Mouse (Mus musculus): ENCODE data around the gene Tspan12. TPM values are rescaled to one million over a fixed set of nuclear protein-coding genes. Genes with fewer than 3 reads are reported as not detected.

The Tspan12 gene
- polyA plus RNA-seq, 1 experiment, result 11.8 TPM

DNA sequence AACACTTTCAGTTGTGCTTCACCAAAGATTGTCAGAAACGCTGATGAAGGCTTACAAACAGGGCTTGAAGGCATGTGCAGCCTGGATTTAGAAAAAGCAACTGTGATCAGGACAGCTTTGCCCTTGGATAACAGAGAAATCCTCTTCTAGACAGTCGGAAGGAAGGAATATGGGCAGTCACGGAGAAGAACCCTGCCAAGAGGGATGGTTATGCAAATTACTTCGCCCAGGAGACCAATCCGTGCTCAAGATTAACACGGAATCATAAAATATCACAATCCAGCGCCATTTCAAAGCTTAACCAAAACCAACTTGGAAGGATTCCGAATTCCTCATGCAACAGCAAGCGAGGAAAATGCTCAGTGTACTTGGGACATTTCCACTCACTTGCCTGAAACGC is 55.9 kb downstream of the Tspan12 start:
- peaks cover 17% of the 10 kb centered on the region for H3K36me3 ChIP-seq (ENCODE audit: control insufficient read depth, insufficient read depth)

DNA sequence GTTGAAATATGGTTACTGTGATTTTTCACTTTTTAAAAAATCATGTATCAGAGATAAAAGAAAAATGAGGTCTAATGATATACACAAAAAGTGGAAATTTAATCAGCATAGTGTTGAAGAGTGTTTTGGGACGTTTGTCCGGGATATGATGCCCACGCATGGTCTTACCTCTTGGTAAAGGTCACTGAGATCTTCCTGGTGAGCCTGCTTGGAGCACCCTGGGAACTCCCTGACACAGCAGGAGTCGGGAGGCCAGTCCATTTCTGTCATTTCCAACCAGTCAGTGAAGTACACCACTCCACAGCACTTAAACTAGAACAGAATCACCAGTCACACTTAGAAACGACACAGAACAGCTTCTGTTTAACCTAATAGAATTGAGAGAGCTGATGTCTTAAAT is 56.9 kb downstream of the Tspan12 start:
- peaks cover 17% of the 10 kb centered on the region for H3K36me3 ChIP-seq (ENCODE audit: control insufficient read depth, insufficient read depth)

More for the DNA sequence above, 55.9 kb downstream of the Tspan12 start:
- TF ChIP-seq MYOG (IDR thresholded peaks at IDR 0.05; ENCODE audit: control insufficient read depth in 1 of 3, insufficient read depth in 1 of 3, insufficient read length in 2 of 3, low read depth in 2 of 3), result no peak
- TF ChIP-seq MAX (IDR thresholded peaks at IDR 0.05; ENCODE audit: low read depth), result no peak
- no peak for TF ChIP-seq REST (IDR thresholded peaks at IDR 0.05; ENCODE audit: insufficient read depth, insufficient read length)
- no peak for TF ChIP-seq SRF (IDR thresholded peaks at IDR 0.05; ENCODE audit: control insufficient read depth, insufficient read length, low read depth)
- Histone ChIP-seq H3K4me3 (no peak overlapping the region), H3K4me2 (ENCODE audit: low read depth) (no peak overlapping the region), H3K79me2 (ENCODE audit: control insufficient read depth, insufficient read depth) (no peaks in the 10 kb centered on the region), H3ac (ENCODE audit: control insufficient read depth, insufficient read length) (no peak overlapping the region), H3K27me3 (ENCODE audit: control insufficient read depth, insufficient read depth, insufficient read length) (no peaks in the 10 kb centered on the region)

DNA sequence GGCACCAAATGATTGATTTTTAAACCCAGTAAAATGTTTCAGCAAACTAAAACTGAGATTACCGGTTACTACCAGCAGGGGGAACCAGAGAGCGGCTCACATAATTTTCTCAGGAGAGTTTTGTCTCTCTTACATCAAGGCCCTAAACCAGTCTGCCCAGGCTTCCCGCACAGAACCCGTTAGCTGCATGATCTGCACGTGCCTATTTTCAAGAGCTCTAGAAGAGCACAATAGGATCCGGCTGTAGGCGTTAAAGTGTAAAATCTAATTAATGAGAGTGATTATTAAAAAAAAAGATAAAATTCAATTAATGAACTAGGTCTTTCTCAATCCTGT is 57.3 kb downstream of the Tspan12 start:
- no peaks in the 10 kb centered on the region for H3K79me2 ChIP-seq (ENCODE audit: control insufficient read depth, insufficient read depth)
- H3K4me2 ChIP-seq (ENCODE audit: low read depth), result no peak overlapping the region
- peaks cover 17% of the 10 kb centered on the region for H3K36me3 ChIP-seq (ENCODE audit: control insufficient read depth, insufficient read depth)
- no peak overlapping the region for H3ac ChIP-seq (ENCODE audit: control insufficient read depth, insufficient read length)
- no peak overlapping the region for H3K4me3 ChIP-seq
- H3K27me3 ChIP-seq (ENCODE audit: control insufficient read depth, insufficient read depth, insufficient read length), result no peaks in the 10 kb centered on the region
- no peak for TF ChIP-seq SRF (IDR thresholded peaks at IDR 0.05; ENCODE audit: control insufficient read depth, insufficient read length, low read depth)
- no peak for TF ChIP-seq TCF12 (IDR thresholded peaks at IDR 0.05; ENCODE audit: insufficient read depth, poor library complexity, severe bottlenecking)
- no peak for TF ChIP-seq POLR2AphosphoS2 (IDR thresholded peaks at IDR 0.05; ENCODE audit: insufficient read length, low read depth)
- TF ChIP-seq TCF3 (IDR thresholded peaks at IDR 0.05; ENCODE audit: insufficient read length, low read depth), result no peak
- no peak for TF ChIP-seq CEBPB (IDR thresholded peaks at IDR 0.05; ENCODE audit: insufficient read depth, poor library complexity, severe bottlenecking)
- TF ChIP-seq MAX (IDR thresholded peaks at IDR 0.05; ENCODE audit: low read depth), result no peak
- no peak for TF ChIP-seq POLR2A (IDR thresholded peaks at IDR 0.05; ENCODE audit: insufficient read length, low read depth)
- no peak for TF ChIP-seq E2F4 (IDR thresholded peaks at IDR 0.05; ENCODE audit: insufficient read depth)
- TF ChIP-seq REST (IDR thresholded peaks at IDR 0.05; ENCODE audit: insufficient read depth, insufficient read length), result no peak
- no peak for TF ChIP-seq MYOD1 (IDR thresholded peaks at IDR 0.05; ENCODE audit: control insufficient read depth in 1 of 3, insufficient read length in 2 of 3, low read depth in 2 of 3)

More for the DNA sequence above, 56.9 kb downstream of the Tspan12 start:
- Histone ChIP-seq H3ac (ENCODE audit: control insufficient read depth, insufficient read length) (no peak overlapping the region), H3K27me3 (ENCODE audit: control insufficient read depth, insufficient read depth, insufficient read length) (no peaks in the 10 kb centered on the region), H3K4me3 (no peak overlapping the region), H3K4me2 (ENCODE audit: low read depth) (no peak overlapping the region), H3K79me2 (ENCODE audit: control insufficient read depth, insufficient read depth) (no peaks in the 10 kb centered on the region)
- TF ChIP-seq USF1 (IDR thresholded peaks at IDR 0.05; ENCODE audit: low read depth) (no peak), SRF (IDR thresholded peaks at IDR 0.05; ENCODE audit: control insufficient read depth, insufficient read length, low read depth) (no peak), MAX (IDR thresholded peaks at IDR 0.05; ENCODE audit: low read depth) (no peak), TCF3 (IDR thresholded peaks at IDR 0.05; ENCODE audit: insufficient read length, low read depth) (no peak), E2F4 (IDR thresholded peaks at IDR 0.05; ENCODE audit: insufficient read depth) (no peak)

- Histone ChIP-seq H3K4me3 (no peak overlapping the region), H3K36me3 (ENCODE audit: control insufficient read depth, insufficient read depth) (peaks cover 15% of the 10 kb centered on the region), H3ac (ENCODE audit: control insufficient read depth, insufficient read length) (no peak overlapping the region), H3K79me2 (ENCODE audit: control insufficient read depth, insufficient read depth) (no peaks in the 10 kb centered on the region), H3K27me3 (ENCODE audit: control insufficient read depth, insufficient read depth, insufficient read length) (no peaks in the 10 kb centered on the region), H3K4me2 (ENCODE audit: low read depth) (no peak overlapping the region)
- no peak for TF ChIP-seq SRF (IDR thresholded peaks at IDR 0.05; ENCODE audit: control insufficient read depth, insufficient read length, low read depth)
- no peak for TF ChIP-seq MYOD1 (IDR thresholded peaks at IDR 0.05; ENCODE audit: control insufficient read depth in 1 of 3, insufficient read length in 2 of 3, low read depth in 2 of 3)
- no peak for TF ChIP-seq POLR2AphosphoS2 (IDR thresholded peaks at IDR 0.05; ENCODE audit: insufficient read length, low read depth)
- TF ChIP-seq TCF3 (IDR thresholded peaks at IDR 0.05; ENCODE audit: insufficient read length, low read depth), result no peak
- TF ChIP-seq POLR2A (IDR thresholded peaks at IDR 0.05; ENCODE audit: insufficient read length, low read depth), result no peak
- no peak for TF ChIP-seq TCF12 (IDR thresholded peaks at IDR 0.05; ENCODE audit: insufficient read depth, poor library complexity, severe bottlenecking)
- no peak for TF ChIP-seq MAX (IDR thresholded peaks at IDR 0.05; ENCODE audit: low read depth)
- TF ChIP-seq MYOG (IDR thresholded peaks at IDR 0.05; ENCODE audit: control insufficient read depth in 1 of 3, insufficient read depth in 1 of 3, insufficient read length in 2 of 3, low read depth in 2 of 3), result no peak
- TF ChIP-seq CEBPB (IDR thresholded peaks at IDR 0.05; ENCODE audit: insufficient read depth, poor library complexity, severe bottlenecking), result no peak
- no peak for TF ChIP-seq USF1 (IDR thresholded peaks at IDR 0.05; ENCODE audit: low read depth)
- TF ChIP-seq E2F4 (IDR thresholded peaks at IDR 0.05; ENCODE audit: insufficient read depth), result no peak
- no peak for TF ChIP-seq REST (IDR thresholded peaks at IDR 0.05; ENCODE audit: insufficient read depth, insufficient read length)
Observed at GRCm38 (mm10) chr6:21794337-21795071, 57.8 kb downstream of the Tspan12 start.

GRCm38 (mm10) chr6:21791307-21791706 is 61.0 kb downstream of the Tspan12 start:
- Histone ChIP-seq H3ac (ENCODE audit: control insufficient read depth, insufficient read length) (no peak overlapping the region), H3K4me3 (no peak overlapping the region), H3K27me3 (ENCODE audit: control insufficient read depth, insufficient read depth, insufficient read length) (no peaks in the 10 kb centered on the region), H3K4me2 (ENCODE audit: low read depth) (no peak overlapping the region), H3K79me2 (ENCODE audit: control insufficient read depth, insufficient read depth) (no peaks in the 10 kb centered on the region), H3K36me3 (ENCODE audit: control insufficient read depth, insufficient read depth) (peaks cover 5% of the 10 kb centered on the region)
- TF ChIP-seq CEBPB (IDR thresholded peaks at IDR 0.05; ENCODE audit: insufficient read depth, poor library complexity, severe bottlenecking) (no peak), MYOG (IDR thresholded peaks at IDR 0.05; ENCODE audit: control insufficient read depth in 1 of 3, insufficient read depth in 1 of 3, insufficient read length in 2 of 3, low read depth in 2 of 3) (no peak), POLR2AphosphoS2 (IDR thresholded peaks at IDR 0.05; ENCODE audit: insufficient read length, low read depth) (no peak), MAX (IDR thresholded peaks at IDR 0.05; ENCODE audit: low read depth) (no peak), E2F4 (IDR thresholded peaks at IDR 0.05; ENCODE audit: insufficient read depth) (no peak), MYOD1 (IDR thresholded peaks at IDR 0.05; ENCODE audit: control insufficient read depth in 1 of 3, insufficient read length in 2 of 3, low read depth in 2 of 3) (no peak), TCF12 (IDR thresholded peaks at IDR 0.05; ENCODE audit: insufficient read depth, poor library complexity, severe bottlenecking) (no peak), POLR2A (IDR thresholded peaks at IDR 0.05; ENCODE audit: insufficient read length, low read depth) (no peak), USF1 (IDR thresholded peaks at IDR 0.05; ENCODE audit: low read depth) (no peak), REST (IDR thresholded peaks at IDR 0.05; ENCODE audit: insufficient read depth, insufficient read length) (no peak), TCF3 (IDR thresholded peaks at IDR 0.05; ENCODE audit: insufficient read length, low read depth) (no peak), SRF (IDR thresholded peaks at IDR 0.05; ENCODE audit: control insufficient read depth, insufficient read length, low read depth) (no peak)

Measured in myocyte (in vitro differentiated cells).